Mouse (Mus musculus) adipose tissue, adult 10 weeks (tissue): ENCODE measurements around the gene Tbc1d22a. TPM values are rescaled to one million over a fixed set of nuclear protein-coding genes. Genes with fewer than 3 reads are reported as not detected.

Experiments used
- polyA plus RNA-seq: library from polyadenylated mRNA; stranded (reverse); fragments of 350-450 nt; fragmentation: Illumina TruSeq; extraction: RNeasy Lipid Tissue Mini Kit (QIAGEN cat#74804); gene quantifications from one replicate; pipeline ENCODE4 v1.2.3, GENCODE M21; 2014; ENCODE audit warnings: low read depth, low replicate concordance

Tbc1d22a gene
- 31.9 TPM for polyA plus RNA-seq

DNA sequence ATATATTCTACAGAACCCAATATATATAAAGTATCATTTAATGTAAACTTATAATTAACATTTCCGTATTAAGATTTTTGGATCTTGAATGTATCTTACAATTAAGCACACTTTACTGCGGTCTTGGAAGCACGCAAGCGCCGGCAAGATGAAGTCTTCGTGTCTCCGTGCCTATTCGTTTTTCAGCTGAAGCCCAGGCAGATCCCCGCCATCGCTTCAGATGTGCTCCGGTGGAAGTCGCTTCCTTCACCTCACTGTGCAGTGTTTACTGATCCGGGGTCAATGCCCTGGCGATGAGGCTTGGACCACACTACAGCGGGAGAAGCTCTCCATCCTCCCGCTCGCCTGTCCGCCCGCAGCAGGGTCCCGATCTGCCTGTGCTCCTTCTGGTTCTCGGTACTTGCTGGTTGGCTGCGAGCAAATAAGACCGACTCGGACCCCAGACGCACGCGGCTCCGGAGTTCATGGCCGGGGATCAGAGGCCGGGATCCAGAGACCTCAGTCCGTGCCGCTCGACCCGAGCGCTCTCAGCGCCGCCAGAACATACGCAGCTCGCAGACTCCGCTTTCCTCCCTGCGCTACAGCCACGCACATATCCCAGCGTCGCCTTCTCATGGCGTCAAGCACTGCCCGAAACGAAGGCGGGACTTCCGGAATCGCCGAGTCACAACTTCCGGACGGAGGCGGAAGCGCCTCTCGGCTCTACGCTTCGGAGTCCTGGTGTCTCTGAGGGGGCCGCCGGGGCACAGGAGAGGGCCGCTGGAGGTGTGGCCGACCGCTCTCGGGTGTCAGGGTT, at the start of gene Tbc1d22a:
Gene Tbc1d22a (plus strand): TSS at position 707 of the 796 bp plus-strand sequence.

DNA sequence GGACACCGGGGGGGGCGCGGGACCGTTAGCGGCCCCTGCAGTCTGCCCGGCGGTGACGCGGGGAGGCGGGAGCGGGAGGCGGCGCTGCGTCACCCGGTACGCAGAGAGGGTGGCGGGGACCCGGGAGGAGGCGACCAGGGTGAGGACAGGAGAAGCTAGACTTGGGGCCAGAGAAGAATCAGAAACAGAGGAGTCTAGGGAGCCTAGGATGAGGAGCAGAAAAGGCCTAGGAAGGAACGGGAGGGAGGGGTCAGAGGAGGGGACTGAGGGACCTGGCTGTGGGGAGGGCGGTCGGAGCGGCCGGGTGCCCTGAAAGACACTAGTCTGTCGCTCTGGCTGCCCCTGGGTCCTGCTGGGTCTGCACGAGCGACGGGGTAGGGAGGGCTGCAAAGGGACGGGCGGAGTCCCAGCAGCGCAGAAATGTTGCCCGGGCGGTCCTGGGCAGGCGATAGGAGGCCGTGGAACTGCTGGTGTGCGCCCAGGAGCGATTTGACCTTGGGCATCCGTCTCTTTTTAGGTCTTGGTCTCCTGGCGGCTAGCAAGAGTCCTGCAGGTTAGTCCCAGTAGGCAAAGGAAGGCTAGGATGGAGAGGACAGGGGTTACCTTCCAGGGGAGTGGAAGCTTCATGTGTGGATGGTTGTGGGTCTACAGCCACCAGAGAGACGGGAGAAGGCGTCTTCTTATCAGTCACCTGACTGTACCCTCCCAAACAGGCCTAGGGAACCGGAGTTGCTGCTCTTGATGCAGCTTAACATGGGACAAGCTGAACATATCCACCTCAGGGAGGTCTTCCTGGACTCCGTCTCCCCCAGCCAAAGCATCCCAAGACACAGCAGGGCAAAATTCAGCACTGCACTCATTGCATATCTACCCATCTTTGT, 28.3 kb upstream of the Tbc1d22a start, which contains the start of gene Cerk:
Gene Cerk (minus strand): TSS at position 453 of the 881 bp plus-strand sequence.

Other genes with a start within 250 kb of the Tbc1d22a start
- 7.7 TPM for gene Celsr1, start 180.7 kb upstream of the Tbc1d22a start, polyA plus RNA-seq
- 36.6 TPM for gene Gramd4, start 156.8 kb upstream of the Tbc1d22a start, polyA plus RNA-seq
- gene Cerk, start 28.3 kb upstream of the Tbc1d22a start, polyA plus RNA-seq, result 15.2 TPM